Mouse (Mus musculus): ENCODE measurements at regions not wholly inside any gene's neighbourhood (a gene's known extent, or its start where the extent isn't known, plus 50 kb on each side); places are given as distances from the start of the nearest gene placed in this dataset.

- DNase-seq: no peak
Observed at GRCm38 (mm10) chr1:56206615-56207267, 430.5 kb downstream of the Hsfy2 start.

- no peak for DNase-seq
Observed at GRCm38 (mm10) chr1:56195224-56195623, 442.0 kb downstream of the Hsfy2 start.

GRCm38 (mm10) chr1:56183503-56184198 is 453.6 kb downstream of the Hsfy2 start:
- no peak for DNase-seq

- no peak for DNase-seq
Observed at GRCm38 (mm10) chr1:56179206-56179985, 457.8 kb downstream of the Hsfy2 start.

- no peak for DNase-seq
Observed at GRCm38 (mm10) chr1:56171157-56171556, 466.1 kb downstream of the Hsfy2 start.

- DNase-seq: no peak
Observed at GRCm38 (mm10) chr1:56168712-56169111, 468.5 kb downstream of the Hsfy2 start.

- no peak for DNase-seq
Observed at GRCm38 (mm10) chr1:56168063-56168462, 469.2 kb downstream of the Hsfy2 start.

GRCm38 (mm10) chr1:56165228-56165627 is 472.0 kb downstream of the Hsfy2 start:
- no peak for DNase-seq

- no peak for DNase-seq
Observed at GRCm38 (mm10) chr1:56164366-56164765, 472.9 kb downstream of the Hsfy2 start.

- no peak for DNase-seq
Observed at GRCm38 (mm10) chr1:56130951-56131350, 506.3 kb downstream of the Hsfy2 start.

GRCm38 (mm10) chr1:56089254-56089834 is 547.9 kb downstream of the Hsfy2 start:
- DNase-seq: peak; percentile 69

GRCm38 (mm10) chr1:56088357-56088756 is 548.9 kb downstream of the Hsfy2 start:
- no peak for DNase-seq

GRCm38 (mm10) chr1:56076757-56077156 is 560.5 kb downstream of the Hsfy2 start:
- no peak for DNase-seq

- no peak for DNase-seq
Observed at GRCm38 (mm10) chr1:56072255-56072654, 565.0 kb downstream of the Hsfy2 start.

- no peak for DNase-seq
Observed at GRCm38 (mm10) chr1:56063474-56063873, 573.8 kb downstream of the Hsfy2 start.
